Mouse (Mus musculus) thymus, adult 2 months (tissue): Measurements from ENCODE around the gene Gpr152.

Experiments used
- CTCF ChIP-seq: fragments of 200-500 bp; IDR thresholded peaks from 2 replicates; pipeline ENCODE4 v1.5.1; 2012; ENCODE audit warnings: mild to moderate bottlenecking, control low read depth, low read length, moderate library complexity, borderline replicate concordance; ENCODE audit not compliant: control insufficient read depth, poor library complexity, insufficient read depth; ENCODE audit errors: extremely low read depth
- POLR2A ChIP-seq: fragments of 200-500 bp; IDR thresholded peaks from 2 replicates; pipeline ENCODE4 v1.6.1; 2012; ENCODE audit warnings: mild to moderate bottlenecking, low read length, control low read depth, moderate library complexity; ENCODE audit not compliant: control insufficient read depth, poor library complexity, insufficient read depth; ENCODE audit errors: extremely low read depth

DNA sequence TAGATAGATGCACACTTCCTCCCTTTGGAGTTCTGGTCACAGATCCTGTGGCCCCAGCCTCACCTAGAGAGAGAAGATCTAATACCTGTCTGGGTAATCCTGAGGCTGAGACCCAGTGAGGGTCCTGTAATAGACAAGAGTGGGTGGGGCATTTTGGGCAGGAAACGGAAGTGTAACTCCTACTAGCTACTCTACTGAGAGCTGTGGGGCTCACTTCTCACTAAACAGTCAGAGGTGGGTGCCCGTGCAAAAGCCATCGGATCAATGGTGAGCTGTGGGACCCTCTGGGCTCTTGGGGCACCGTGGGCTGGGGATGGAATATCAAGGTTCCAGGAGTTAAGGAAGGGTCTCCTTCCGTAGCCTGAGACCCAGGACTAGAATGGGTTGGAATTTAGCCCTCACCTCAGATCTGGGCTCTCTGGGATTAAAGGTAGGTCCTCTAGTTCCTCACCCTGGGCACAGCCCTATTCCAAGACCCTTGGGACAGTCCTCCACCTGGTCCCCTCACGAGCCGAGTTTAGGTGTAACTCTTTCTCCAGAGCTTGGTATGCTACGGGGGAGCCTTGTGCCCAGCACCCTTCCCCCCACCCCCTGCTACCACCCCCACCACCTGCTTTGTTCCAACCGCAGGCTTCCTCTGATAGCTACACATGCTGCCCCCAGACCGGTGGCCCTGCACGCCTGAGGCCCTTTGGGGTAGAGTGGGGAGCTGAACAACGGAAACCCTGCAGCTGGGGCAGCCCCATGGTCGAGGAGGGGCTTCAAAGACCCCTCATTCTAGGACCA, 15.0 kb downstream of the Gpr152 start:
- TF ChIP-seq CTCF (no peak), POLR2A (peak; percentile 82)
